Mouse (Mus musculus) testis, adult 2 months (tissue): ENCODE measurements around the gene Dot1l.

Source experiments
- CTCF ChIP-seq: fragments of 200-500 bp; IDR thresholded peaks from 2 replicates; pipeline ENCODE4 v1.5.1; 2012; ENCODE audit warnings: low read depth, mild to moderate bottlenecking, inconsistent platforms, low read length, moderate library complexity; ENCODE audit not compliant: control insufficient read depth, insufficient read depth, insufficient replicate concordance
- POLR2A ChIP-seq: fragments of 200-500 bp; IDR thresholded peaks from 2 replicates; pipeline ENCODE4 v1.6.1; 2012; ENCODE audit warnings: low read depth, mild to moderate bottlenecking, inconsistent platforms, low read length, moderate library complexity; ENCODE audit not compliant: control insufficient read depth

GRCm38 (mm10) chr10:80808985-80809632, 54.1 kb downstream of the Dot1l start:
- TF ChIP-seq CTCF (no peak), POLR2A (no peak)
